Mouse (Mus musculus) hematopoietic stem cell, adult 5-6 weeks (primary cell): Measurements from ENCODE around the gene Picalm. TPM values are rescaled to one million over a fixed set of nuclear protein-coding genes. Genes with fewer than 3 reads are reported as not detected.

Experiments used
- ATAC-seq, 2 experiments: fragments of 125-278 bp in 1 of 2; replicated peaks in 1 of 2; 2 replicates each; pipeline ENCODE4 v1.8.0; 2016 to 2017; ENCODE audit warnings: inconsistent platforms in 2 of 2, mild to moderate bottlenecking in 2 of 2, moderate number of reproducible peaks in 2 of 2, low read depth in 1 of 2, moderate TSS enrichment in 1 of 2; ENCODE audit not compliant: low FRiP score in 2 of 2, poor library complexity in 2 of 2, severe bottlenecking in 2 of 2, insufficient read depth in 1 of 2, low TSS enrichment in 1 of 2
- total RNA-seq: library from RNA; stranded (forward); fragments of 172-1452, 232-1000 nt; gene quantifications from 2 replicates; pipeline ENCODE4 v1.2.3, GENCODE M21; 2017

Gene Picalm
- total RNA-seq, 1 experiment from 2014 or later, result 219 TPM

- ATAC-seq, result peak; percentile 87
Observed at GRCm38 (mm10) chr7:90129271-90129731, 712 bp upstream of the Picalm start.

DNA sequence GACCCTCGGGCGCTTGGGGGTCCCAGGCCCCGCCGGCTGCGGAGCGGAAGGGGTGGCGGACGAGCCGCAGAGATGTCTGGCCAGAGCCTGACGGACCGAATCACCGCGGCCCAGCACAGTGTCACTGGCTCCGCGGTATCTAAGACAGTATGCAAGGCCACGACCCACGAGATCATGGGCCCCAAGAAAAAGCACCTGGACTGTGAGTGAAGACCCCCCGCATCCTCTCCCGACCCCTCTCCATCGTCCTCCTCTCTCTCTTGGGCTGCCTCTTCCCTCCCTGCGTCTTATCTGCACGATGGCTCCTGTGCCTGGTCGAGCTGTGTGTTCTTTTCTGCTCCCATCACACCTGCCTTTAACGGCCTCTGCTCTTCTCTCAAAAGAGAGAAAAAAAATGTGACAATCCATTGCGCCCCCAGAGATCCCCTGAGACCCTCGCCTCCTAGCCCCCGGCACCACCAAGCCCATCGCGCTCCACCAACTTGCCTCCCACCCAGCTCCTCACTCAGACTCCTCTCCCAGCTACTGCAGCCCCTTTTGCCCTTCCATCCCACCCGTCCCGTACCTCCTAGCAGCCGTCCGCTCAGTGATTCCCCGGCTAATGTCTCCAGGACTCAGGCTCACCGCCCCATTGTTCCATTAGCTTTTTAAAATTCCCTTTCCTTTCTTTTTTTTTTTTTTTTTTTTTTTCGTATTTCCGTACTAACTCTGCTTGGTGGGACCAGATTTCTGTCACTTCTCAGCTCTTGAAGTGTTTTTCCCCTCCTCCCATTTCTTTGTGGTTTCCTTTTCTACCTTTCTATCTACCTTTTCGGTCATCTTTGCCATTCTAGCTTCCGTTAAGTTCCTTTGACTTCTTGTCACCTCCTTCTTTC lies 725 bp downstream of the Picalm start:
- no peak for ATAC-seq

DNA sequence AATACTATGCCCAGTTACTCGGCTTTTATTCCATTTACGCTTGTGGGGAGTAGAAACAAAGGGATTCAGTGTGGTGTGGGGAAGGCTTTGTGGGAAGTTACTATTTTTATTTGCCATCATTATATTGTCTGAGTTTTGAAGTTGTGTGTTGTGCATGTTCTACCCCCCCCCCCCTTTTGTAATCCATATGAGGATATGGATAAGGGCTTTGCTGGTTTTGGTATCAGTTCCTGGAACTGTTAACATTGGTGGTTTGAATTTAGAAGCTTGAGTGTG lies 1.3 kb downstream of the Picalm start:
- no peak for ATAC-seq

GRCm38 (mm10) chr7:90131831-90132241 lies 1.8 kb downstream of the Picalm start:
- ATAC-seq, result no peak

- no peak for ATAC-seq
Observed at GRCm38 (mm10) chr7:90132322-90132721, 2.3 kb downstream of the Picalm start.

- ATAC-seq, result no peak
Observed at GRCm38 (mm10) chr7:90136736-90137135, 6.7 kb downstream of the Picalm start.

GRCm38 (mm10) chr7:90138359-90138758 lies 8.3 kb downstream of the Picalm start:
- ATAC-seq, result peak; percentile 22 to 67; a peak in 3 of 4 replicates

GRCm38 (mm10) chr7:90140290-90140689 lies 10.3 kb downstream of the Picalm start:
- no peak for ATAC-seq

DNA sequence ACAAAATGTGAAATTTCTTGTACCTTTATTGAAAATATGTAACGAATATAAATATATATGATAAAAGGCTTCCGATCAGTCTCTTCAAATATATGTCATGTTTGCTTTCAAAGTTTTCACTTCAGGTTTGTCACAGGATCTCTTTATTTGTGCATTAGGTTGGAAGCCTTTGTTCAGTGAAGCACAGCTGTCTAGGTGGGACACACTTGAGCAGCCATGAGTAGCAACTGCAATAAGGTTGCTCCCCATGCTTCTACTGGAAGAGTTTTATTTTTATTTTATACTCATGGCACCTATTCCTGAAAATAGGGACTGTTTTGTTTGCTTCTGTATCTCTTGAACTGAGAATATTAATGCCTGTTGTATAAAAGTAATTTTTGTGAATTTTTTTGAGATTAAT lies 14.3 kb downstream of the Picalm start:
- no peak for ATAC-seq

DNA sequence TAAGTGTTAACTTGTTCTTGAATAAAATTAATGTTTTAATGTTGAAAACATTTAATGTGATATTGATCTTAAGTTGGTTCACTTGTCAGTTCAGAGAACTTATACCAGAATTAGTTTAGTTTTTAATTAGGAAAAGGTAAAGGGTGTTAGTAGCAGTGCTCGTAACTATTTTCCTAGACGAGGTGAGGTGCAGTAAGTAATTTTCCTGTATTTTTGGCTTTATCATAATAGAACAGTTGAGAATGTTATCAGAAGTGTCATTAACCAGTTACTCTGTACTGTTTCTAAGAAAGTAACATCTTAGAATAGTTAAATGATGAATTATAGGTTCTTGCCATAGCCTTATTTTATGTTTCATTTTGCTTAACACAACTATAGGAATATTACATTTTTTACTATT lies 15.0 kb downstream of the Picalm start:
- no peak for ATAC-seq

- ATAC-seq, result no peak
Observed at GRCm38 (mm10) chr7:90145376-90145775, 15.4 kb downstream of the Picalm start.

DNA sequence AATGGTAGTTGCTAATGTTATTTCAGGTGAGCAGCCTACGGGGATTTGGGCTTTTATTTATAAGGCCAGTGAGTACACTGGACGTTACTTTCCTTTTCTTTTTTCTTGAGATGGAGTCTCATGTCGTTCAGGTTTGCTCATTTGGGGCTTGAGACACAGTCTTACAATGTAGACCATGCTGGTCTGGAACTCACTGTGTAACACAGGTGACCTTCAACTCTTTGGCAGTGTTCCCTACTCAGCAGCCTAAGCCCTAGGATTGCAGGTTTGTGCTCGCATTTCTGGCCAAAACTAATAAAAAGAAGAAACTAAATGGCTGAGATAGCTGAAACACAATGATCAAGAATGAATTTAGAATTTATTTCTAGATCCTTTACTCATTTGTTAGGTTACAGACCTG lies 15.9 kb downstream of the Picalm start:
- ATAC-seq, result no peak

DNA sequence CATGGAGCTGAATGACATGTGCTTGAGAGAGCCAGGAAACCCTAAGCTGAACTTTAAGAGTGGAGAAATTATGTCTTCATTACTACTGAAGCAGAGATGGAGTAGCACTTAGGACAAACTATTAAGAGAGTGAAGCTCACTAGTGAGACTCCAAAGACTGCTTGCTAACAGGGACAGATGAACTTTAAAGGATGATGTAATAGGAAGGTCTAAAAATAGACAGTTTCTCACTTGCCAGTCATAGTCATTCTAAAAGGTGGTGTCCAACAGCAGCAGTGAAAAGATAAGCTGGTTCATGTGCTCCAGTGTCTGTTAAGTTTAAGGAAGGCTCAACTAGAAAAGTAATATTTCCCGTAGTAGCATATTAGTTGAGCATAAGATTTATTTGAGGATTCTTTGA lies 16.3 kb downstream of the Picalm start:
- ATAC-seq, result peak; percentile 30 to 63; a peak in 3 of 4 replicates

DNA sequence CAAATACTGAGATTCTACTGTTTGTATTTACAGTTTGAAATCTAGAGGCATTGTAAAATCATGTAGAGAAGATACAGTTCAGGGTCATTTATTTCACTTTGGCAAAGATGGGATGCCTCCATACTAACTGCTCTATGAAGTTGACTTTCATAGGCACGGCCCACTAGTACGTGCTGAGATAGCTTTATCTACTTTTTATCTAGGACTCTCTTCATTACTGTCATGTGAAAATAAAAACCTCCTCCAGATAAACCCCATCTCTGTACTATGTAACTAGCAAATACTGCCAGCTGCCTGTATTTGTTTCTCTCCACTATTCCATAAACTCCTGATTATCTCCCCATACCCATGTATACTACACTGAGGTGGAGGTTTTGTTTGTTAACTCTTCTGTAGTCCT lies 18.0 kb downstream of the Picalm start:
- no peak for ATAC-seq

GRCm38 (mm10) chr7:90148516-90148915 lies 18.5 kb downstream of the Picalm start:
- ATAC-seq, result no peak

DNA sequence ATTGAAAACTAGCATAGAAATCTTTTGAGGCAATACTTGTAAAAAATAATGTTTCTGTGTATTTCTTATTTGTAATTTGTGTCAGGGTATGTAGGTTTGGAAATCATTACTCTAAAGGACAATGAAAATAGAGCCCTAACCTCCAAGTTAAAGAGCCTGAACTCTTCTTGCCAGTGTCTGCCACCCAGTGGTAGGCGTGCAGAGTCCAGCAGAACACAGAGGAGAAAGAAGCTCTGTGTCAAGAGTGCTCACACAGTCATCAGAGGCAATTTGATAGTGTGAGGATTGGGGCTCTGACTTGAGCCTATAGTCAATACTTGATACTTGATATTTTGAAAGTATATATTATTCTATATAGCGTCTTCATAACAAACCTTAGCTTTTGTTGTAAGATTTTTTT lies 20.3 kb downstream of the Picalm start:
- ATAC-seq, result peak; percentile 88 to 89

DNA sequence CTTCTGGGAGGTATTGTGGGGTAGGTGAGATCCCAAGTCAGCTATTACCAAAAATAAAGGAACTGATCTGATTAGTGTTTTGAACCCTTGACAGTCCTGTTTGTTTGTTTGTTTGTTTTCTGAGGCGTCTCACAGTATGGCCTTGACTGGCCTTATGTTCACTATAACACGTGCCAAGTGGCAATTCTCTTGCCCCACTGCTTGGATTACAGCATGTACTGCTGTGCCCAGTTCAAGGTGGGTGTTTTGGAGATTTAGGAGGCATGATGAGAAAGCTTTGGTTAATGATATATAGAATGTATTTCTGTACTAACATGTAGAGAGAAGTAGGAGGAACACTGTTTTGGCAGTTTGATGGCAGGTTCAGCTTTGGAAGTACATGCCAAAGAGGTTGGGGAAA lies 28.0 kb downstream of the Picalm start:
- ATAC-seq, result no peak

GRCm38 (mm10) chr7:90160598-90160997 lies 30.6 kb downstream of the Picalm start:
- no peak for ATAC-seq

DNA sequence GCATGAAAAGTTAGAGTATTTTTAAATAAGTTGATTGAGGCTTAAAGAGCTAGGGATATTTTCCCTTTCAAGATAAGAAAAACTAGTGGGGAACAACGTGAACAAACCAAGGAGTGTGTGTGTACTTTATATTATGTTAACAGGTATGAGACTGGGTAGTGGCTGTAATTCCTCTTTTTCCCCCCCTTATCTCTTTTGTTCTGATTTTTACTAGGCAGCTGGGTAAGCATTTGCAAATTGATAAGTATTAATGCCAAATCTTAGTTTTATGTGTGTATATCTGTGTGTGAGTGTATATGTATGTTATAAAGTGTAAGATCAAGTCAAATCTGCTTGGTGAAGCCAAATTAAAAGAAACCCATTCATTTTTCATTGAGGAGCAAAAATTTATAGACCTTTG lies 34.3 kb downstream of the Picalm start:
- no peak for ATAC-seq
